10 mouse cellular contexts compared by ENCODE assay signal in the genomic region with DNA sequence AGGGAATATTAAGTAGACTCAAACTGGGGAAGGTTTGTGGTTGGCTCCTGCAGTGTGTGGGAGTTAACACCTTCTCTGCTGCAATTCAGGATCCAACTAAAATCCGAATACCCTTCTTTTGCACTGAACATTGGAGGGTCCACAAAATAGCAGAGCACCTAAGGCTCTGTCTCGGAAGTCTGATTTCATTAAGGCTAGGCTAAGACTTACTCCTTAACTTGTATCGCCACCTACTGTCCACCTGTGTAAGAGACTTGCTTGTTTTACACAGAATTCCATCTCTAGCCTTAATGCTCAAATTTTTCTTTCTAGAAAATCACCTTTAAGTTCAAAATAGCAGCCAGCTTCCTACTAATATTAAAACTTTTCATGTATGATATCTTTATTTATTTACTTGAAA.
DNase-seq lines count a peak whose midpoint lies in the region; ATAC-seq and TF ChIP-seq lines count a peak whose summit lies in the region.
"Had no signal": no experiment of that assay in that cellular context is flagged by ENCODE, and none has a peak within 500 bp of the region (broad histone marks: within the 10 kb centered on the region; RNA-seq: fewer than 3 reads in every experiment).

No protein-coding gene starts in this region.

- H3K4me2 ChIP-seq in heart, postnatal 0 days (ENCODE audit: low read depth, low read length) = no peak overlapping the region
- H3K4me2 ChIP-seq in hindbrain, postnatal 0 days (ENCODE audit: low read depth, low read length) = no peak overlapping the region
- H3K4me2 ChIP-seq: heart, embryonic 13.5 days had no signal

- no peak for TF ChIP-seq EP300 in heart, postnatal 0 days (IDR thresholded peaks at IDR 0.05; ENCODE audit: low read depth)

- no peak overlapping the region for H3K27ac ChIP-seq in heart, postnatal 0 days (ENCODE audit: low read depth)
- H3K27ac ChIP-seq in hindbrain, postnatal 0 days = no peak overlapping the region
- H3K27ac ChIP-seq: heart, embryonic 13.5 days had no signal

- H3K9me3 ChIP-seq in heart, postnatal 0 days (replicated peaks; ENCODE audit: control insufficient read depth, low read length) = no peaks in the 10 kb centered on the region
- H3K9me3 ChIP-seq in hindbrain, postnatal 0 days (ENCODE audit: low read length) = no peaks in the 10 kb centered on the region
- H3K9me3 ChIP-seq: heart, embryonic 13.5 days had no signal

- no peak for DNase-seq in heart, postnatal 0 days (ENCODE audit: low spot score)
- DNase-seq in heart, adult 11 months = no peak
- DNase-seq in 3T3-L1 (ENCODE audit: low read depth, low spot score) (peak; percentile 3), MN1 (ENCODE audit: low spot score) (no peak)
- peak; percentile 56 for DNase-seq in brain, embryonic 18.5 days (ENCODE audit: low read depth, low spot score)
- peak; percentile 87 for DNase-seq in hindbrain, postnatal 0 days (ENCODE audit: low spot score)
- no peak for DNase-seq in thymus, postnatal 25 days
- DNase-seq in kidney, postnatal 14 days = no peak
- DNase-seq: cerebellum, adult 11-12 months had no signal

- no peaks in the 10 kb centered on the region for H3K36me3 ChIP-seq in heart, postnatal 0 days (replicated peaks; ENCODE audit: control insufficient read depth, insufficient read depth, low read length)
- no peaks in the 10 kb centered on the region for H3K36me3 ChIP-seq in hindbrain, postnatal 0 days (ENCODE audit: insufficient read depth, low read length)
- H3K36me3 ChIP-seq: heart, embryonic 13.5 days had no signal

- TF ChIP-seq CTCF in heart, postnatal 0 days (IDR thresholded peaks at IDR 0.05; ENCODE audit: low read depth) = peak; percentile 40
- peak; percentile 80 for TF ChIP-seq CTCF in hindbrain, postnatal 0 days (IDR thresholded peaks at IDR 0.05; ENCODE audit: low read depth)

- H3K4me3 ChIP-seq in heart, postnatal 0 days (ENCODE audit: low read depth, low read length) = no peak overlapping the region
- H3K4me3 ChIP-seq in hindbrain, postnatal 0 days (ENCODE audit: low read length) = no peak overlapping the region
- H3K4me3 ChIP-seq: heart, embryonic 13.5 days had no signal

- H3K4me1 ChIP-seq in heart, postnatal 0 days (ENCODE audit: control insufficient read depth, insufficient read depth) = no peaks in the 10 kb centered on the region
- H3K4me1 ChIP-seq in hindbrain, postnatal 0 days (ENCODE audit: insufficient read depth, low read length) = no peaks in the 10 kb centered on the region
- H3K4me1 ChIP-seq: heart, embryonic 13.5 days had no signal

- no peaks in the 10 kb centered on the region for H3K27me3 ChIP-seq in heart, postnatal 0 days (ENCODE audit: control insufficient read depth, insufficient read depth, low read length)
- no peaks in the 10 kb centered on the region for H3K27me3 ChIP-seq in hindbrain, postnatal 0 days (ENCODE audit: insufficient read depth, low read length)
- H3K27me3 ChIP-seq: heart, embryonic 13.5 days had no signal

- no peak for ATAC-seq in heart, postnatal 0 days (ENCODE audit: insufficient read depth, low read depth)
- peak; percentile 68; the same call in 1 of the 2 replicates for ATAC-seq in hindbrain, postnatal 0 days

- 12% methylated on average over 3 of the region's 3 CpGs for WGBS in heart, postnatal 0 days
- WGBS in hindbrain, postnatal 0 days = 14% methylated on average over 3 of the region's 3 CpGs

- no peak overlapping the region for H3K9ac ChIP-seq in heart, postnatal 0 days (replicated peaks; ENCODE audit: low read depth, low read length)
- H3K9ac ChIP-seq in hindbrain, postnatal 0 days (replicated peaks; ENCODE audit: low read length) = no peak overlapping the region
- H3K9ac ChIP-seq: heart, embryonic 13.5 days had no signal

Comparison
In these comparisons a context has a peak if more than half of its experiments do, and no peak if none do; other contexts are left out.
1. DNase-seq: peak in 3T3-L1 (single experiment), brain, embryonic 18.5 days (single experiment) and hindbrain, postnatal 0 days (single experiment); none in heart, postnatal 0 days (single experiment), heart, adult 11 months (single experiment), MN1 (single experiment), thymus, postnatal 25 days (single experiment) and kidney, postnatal 14 days (single experiment).